Mouse (Mus musculus): ENCODE measurements around the gene Cdhr3. TPM values are rescaled to one million over a fixed set of nuclear protein-coding genes. Genes with fewer than 3 reads are reported as not detected.

Gene Cdhr3
- total and polyA plus RNA-seq, 2 experiments from 2014 or later, result 0.55 to 1.0 TPM

GRCm38 (mm10) chr12:32989731-32990130, 102.9 kb downstream of the Cdhr3 start:
- Histone ChIP-seq H3K4me1 (ENCODE audit: insufficient read depth, low read length) (no peaks in the 10 kb centered on the region), H3K36me3 (ENCODE audit: insufficient read depth, low read length) (no peaks in the 10 kb centered on the region), H3K4me2 (ENCODE audit: low read depth, low read length, poor library complexity, severe bottlenecking) (no peak overlapping the region), H3K4me3 (ENCODE audit: low read depth, low read length) (no peak overlapping the region), H3K9ac (replicated peaks; ENCODE audit: low read length, poor library complexity, severe bottlenecking) (no peak overlapping the region), H3K27me3 (ENCODE audit: insufficient read depth, low read length) (no peaks in the 10 kb centered on the region), H3K9me3 (ENCODE audit: low read length) (no peaks in the 10 kb centered on the region), H3K27ac (ENCODE audit: low read depth, low read length) (no peak overlapping the region)
- TF ChIP-seq CTCF (IDR thresholded peaks at IDR 0.05), result no peak
- ATAC-seq (ENCODE audit: low FRiP score) (no peak), DNase-seq (ENCODE audit: low spot score) (no peak)
- 69% methylated on average over 12 of the region's 12 CpGs for WGBS

GRCm38 (mm10) chr12:32986284-32986683, 106.4 kb downstream of the Cdhr3 start:
- Histone ChIP-seq H3K4me3 (ENCODE audit: low read depth, low read length) (no peak overlapping the region), H3K9me3 (ENCODE audit: low read length) (no peaks in the 10 kb centered on the region), H3K9ac (replicated peaks; ENCODE audit: low read length, poor library complexity, severe bottlenecking) (no peak overlapping the region), H3K27ac (ENCODE audit: low read depth, low read length) (no peak overlapping the region), H3K4me1 (ENCODE audit: insufficient read depth, low read length) (no peaks in the 10 kb centered on the region), H3K4me2 (ENCODE audit: low read depth, low read length, poor library complexity, severe bottlenecking) (no peak overlapping the region), H3K36me3 (ENCODE audit: insufficient read depth, low read length) (no peaks in the 10 kb centered on the region), H3K27me3 (ENCODE audit: insufficient read depth, low read length) (no peaks in the 10 kb centered on the region)
- ATAC-seq (ENCODE audit: low FRiP score) (no peak), DNase-seq (ENCODE audit: low spot score) (no peak)
- no peak for TF ChIP-seq CTCF (IDR thresholded peaks at IDR 0.05)
- WGBS, result 70% methylated on average over 1 of the region's 1 CpGs

Small RNA genes lying within 50 kb of the gene (microRNA-seq; reads per million reads assigned to microRNA genes)
- gene Gm22904 (ENCODE audit: borderline number of aligned reads), result not detected

Other genes starting within 250 kb of the Cdhr3 start
- 15.2 and 19.3 TPM in 2 replicates for gene Sypl, start 139.0 kb downstream of the Cdhr3 start, total RNA-seq (2014; rRNA removed)
- 35.2 and 37.1 TPM in 2 replicates for gene Sypl, start 139.0 kb downstream of the Cdhr3 start, polyA plus RNA-seq (2015; fragmentation: Nextera tagmentation; extraction: Ambion mirVana)
- gene Atxn7l1, start 54.8 kb upstream of the Cdhr3 start, total RNA-seq (2014; rRNA removed), result 23.6 and 27.8 TPM in 2 replicates
- 20.3 and 20.9 TPM in 2 replicates for gene Atxn7l1, start 54.8 kb upstream of the Cdhr3 start, polyA plus RNA-seq (2015; fragmentation: Nextera tagmentation; extraction: Ambion mirVana)

All from midbrain, postnatal 0 days (tissue).